Mouse (Mus musculus): ENCODE results near the gene Fxyd3. TPM values are rescaled to one million over a fixed set of nuclear protein-coding genes. Genes with fewer than 3 reads are reported as not detected.

The Fxyd3 gene
- polyA plus RNA-seq, 1 experiment from 2014 or later = 34.0 TPM

GRCm38 (mm10) chr7:31088206-31088605, 11.7 kb upstream of the Fxyd3 start:
- Histone ChIP-seq H3K4me1 (ENCODE audit: insufficient read depth) (no peaks in the 10 kb centered on the region), H3K27me3 (ENCODE audit: insufficient read depth, low read length) (no peaks in the 10 kb centered on the region), H3K4me3 (ENCODE audit: low read depth, low read length) (no peak overlapping the region), H3K9ac (no peak overlapping the region), H3K27ac (ENCODE audit: low read depth) (no peak overlapping the region), H3K9me3 (ENCODE audit: low read depth, low read length) (no peaks in the 10 kb centered on the region), H3K36me3 (ENCODE audit: insufficient read depth) (no peaks in the 10 kb centered on the region), H3K4me2 (no peak overlapping the region)
- TF ChIP-seq CTCF (IDR thresholded peaks at IDR 0.05; ENCODE audit: low read depth) = no peak
- 66% methylated on average over 3 of the region's 3 CpGs for WGBS
- ATAC-seq (ENCODE audit: insufficient read depth) = no peak
- DNase-seq = no peak

- 39% methylated on average over 2 of the region's 2 CpGs for WGBS
- H3K9ac ChIP-seq = no peak overlapping the region
- ATAC-seq (ENCODE audit: insufficient read depth) (no peak), DNase-seq (no peak)
- no peaks in the 10 kb centered on the region for H3K36me3 ChIP-seq (ENCODE audit: insufficient read depth)
- no peaks in the 10 kb centered on the region for H3K4me1 ChIP-seq (ENCODE audit: insufficient read depth)
- TF ChIP-seq CTCF (IDR thresholded peaks at IDR 0.05; ENCODE audit: low read depth) = no peak
- no peak overlapping the region for H3K27ac ChIP-seq (ENCODE audit: low read depth)
- no peaks in the 10 kb centered on the region for H3K27me3 ChIP-seq (ENCODE audit: insufficient read depth, low read length)
- no peaks in the 10 kb centered on the region for H3K9me3 ChIP-seq (ENCODE audit: low read depth, low read length)
- no peak overlapping the region for H3K4me2 ChIP-seq
- H3K4me3 ChIP-seq (ENCODE audit: low read depth, low read length) = no peak overlapping the region
These were observed 10.8 kb upstream of the Fxyd3 start for GRCm38 (mm10) chr7:31087262-31087661.

GRCm38 (mm10) chr7:31086175-31086755, 9.8 kb upstream of the Fxyd3 start:
- ATAC-seq (ENCODE audit: insufficient read depth) = no peak
- 86% methylated on average over 9 of the region's 9 CpGs for WGBS
- no peak for TF ChIP-seq CTCF (IDR thresholded peaks at IDR 0.05; ENCODE audit: low read depth)

GRCm38 (mm10) chr7:31085171-31085570, 8.7 kb upstream of the Fxyd3 start:
- ATAC-seq (ENCODE audit: insufficient read depth) (peak; percentile 29; the same call in 1 of the 2 replicates), DNase-seq (no peak)
- TF ChIP-seq CTCF (IDR thresholded peaks at IDR 0.05; ENCODE audit: low read depth) = no peak
- Histone ChIP-seq H3K36me3 (ENCODE audit: insufficient read depth) (no peaks in the 10 kb centered on the region), H3K27ac (ENCODE audit: low read depth) (peak overlapping the region; percentile 47), H3K9me3 (ENCODE audit: low read depth, low read length) (no peaks in the 10 kb centered on the region), H3K4me3 (ENCODE audit: low read depth, low read length) (no peak overlapping the region), H3K27me3 (ENCODE audit: insufficient read depth, low read length) (no peaks in the 10 kb centered on the region), H3K9ac (no peak overlapping the region), H3K4me1 (ENCODE audit: insufficient read depth) (no peaks in the 10 kb centered on the region), H3K4me2 (no peak overlapping the region)
- WGBS = 49% methylated on average over 3 of the region's 3 CpGs

More at GRCm38 (mm10) chr7:31086175-31086755, 9.8 kb upstream of the Fxyd3 start:
- Histone ChIP-seq H3K4me1 (ENCODE audit: insufficient read depth) (no peaks in the 10 kb centered on the region), H3K27me3 (ENCODE audit: insufficient read depth, low read length) (no peaks in the 10 kb centered on the region), H3K9ac (no peak overlapping the region), H3K4me2 (no peak overlapping the region), H3K36me3 (ENCODE audit: insufficient read depth) (no peaks in the 10 kb centered on the region), H3K27ac (ENCODE audit: low read depth) (no peak overlapping the region), H3K4me3 (ENCODE audit: low read depth, low read length) (no peak overlapping the region), H3K9me3 (ENCODE audit: low read depth, low read length) (no peaks in the 10 kb centered on the region)
- no peak for DNase-seq

DNA sequence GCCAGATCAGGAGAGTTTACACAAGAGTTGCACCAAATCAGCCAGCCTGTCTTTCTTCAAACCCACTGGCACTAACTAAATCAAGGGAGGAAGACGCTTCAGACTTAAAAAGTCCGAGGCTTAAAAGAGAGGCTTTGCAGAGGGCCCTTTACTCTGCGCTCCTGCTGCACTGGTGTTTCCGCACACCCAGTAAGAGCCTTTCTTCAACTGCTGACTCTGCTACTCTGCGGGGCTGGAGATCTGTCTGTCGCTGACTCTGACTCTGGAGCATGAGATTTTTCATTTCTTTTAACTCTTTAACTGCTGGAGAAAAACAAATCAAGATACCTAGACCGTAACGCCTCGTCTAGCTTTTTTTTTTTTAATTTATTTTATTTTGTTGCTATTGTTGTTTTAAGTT, 7.6 kb upstream of the Fxyd3 start:
- DNase-seq (peak; percentile 63), ATAC-seq (ENCODE audit: insufficient read depth) (peak; percentile 63; the same call in 1 of the 2 replicates)
- WGBS = 33% methylated on average over 9 of the region's 9 CpGs
- Histone ChIP-seq H3K27me3 (ENCODE audit: insufficient read depth, low read length) (no peaks in the 10 kb centered on the region), H3K36me3 (ENCODE audit: insufficient read depth) (no peaks in the 10 kb centered on the region), H3K4me1 (ENCODE audit: insufficient read depth) (no peaks in the 10 kb centered on the region), H3K4me3 (ENCODE audit: low read depth, low read length) (no peak overlapping the region), H3K27ac (ENCODE audit: low read depth) (peak overlapping the region; percentile 78; the same call in 1 of the 2 replicates), H3K4me2 (0 out of 2 replicates have a peak overlapping the region, but pooled peaks have one; percentile 10), H3K9ac (no peak overlapping the region; the same call in 1 of the 2 replicates), H3K9me3 (ENCODE audit: low read depth, low read length) (no peaks in the 10 kb centered on the region)
- TF ChIP-seq CTCF (IDR thresholded peaks at IDR 0.05; ENCODE audit: low read depth) = no peak

- Histone ChIP-seq H3K4me3 (ENCODE audit: low read depth, low read length) (no peak overlapping the region), H3K4me2 (no peak overlapping the region), H3K4me1 (ENCODE audit: insufficient read depth) (no peaks in the 10 kb centered on the region), H3K9me3 (ENCODE audit: low read depth, low read length) (no peaks in the 10 kb centered on the region), H3K27me3 (ENCODE audit: insufficient read depth, low read length) (no peaks in the 10 kb centered on the region), H3K9ac (no peak overlapping the region), H3K36me3 (ENCODE audit: insufficient read depth) (no peaks in the 10 kb centered on the region), H3K27ac (ENCODE audit: low read depth) (0 out of 2 replicates have a peak overlapping the region, but pooled peaks have one; percentile 78)
- ATAC-seq (ENCODE audit: insufficient read depth) (0 out of 2 replicates have a peak, but pooled peaks have one; percentile 19), DNase-seq (no peak)
- 63% methylated on average over 14 of the region's 14 CpGs for WGBS
- TF ChIP-seq CTCF (IDR thresholded peaks at IDR 0.05; ENCODE audit: low read depth) = no peak
These were observed 6.5 kb upstream of the Fxyd3 start for GRCm38 (mm10) chr7:31082831-31083588.

DNA sequence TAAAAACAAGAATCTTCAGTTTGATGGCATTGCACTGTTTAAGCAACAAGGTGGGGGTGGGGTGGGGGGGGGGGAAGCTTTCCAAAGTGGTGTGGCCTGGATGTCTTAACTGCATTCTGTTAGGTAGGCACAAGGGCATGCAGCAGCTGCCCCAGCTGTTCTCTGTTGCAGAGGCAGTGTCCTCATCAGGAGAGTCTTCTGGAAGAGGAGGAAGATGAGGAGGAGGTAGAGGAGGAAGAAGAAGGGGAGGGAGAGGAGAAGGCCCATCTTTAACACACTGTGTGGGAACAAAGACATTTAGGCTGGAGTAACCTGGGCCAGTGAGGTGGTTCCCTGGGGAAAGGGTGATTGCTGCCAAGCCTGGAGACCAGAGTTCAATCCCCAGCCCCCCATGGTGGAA, 5.6 kb upstream of the Fxyd3 start:
- no peak for ATAC-seq (ENCODE audit: insufficient read depth)

More for the DNA sequence above, 5.6 kb upstream of the Fxyd3 start:
- H3K4me1 ChIP-seq (ENCODE audit: insufficient read depth) = no peaks in the 10 kb centered on the region
- no peak overlapping the region for H3K9ac ChIP-seq
- H3K4me2 ChIP-seq = no peak overlapping the region
- H3K27me3 ChIP-seq (ENCODE audit: insufficient read depth, low read length) = no peaks in the 10 kb centered on the region
- no peak overlapping the region for H3K4me3 ChIP-seq (ENCODE audit: low read depth, low read length)
- H3K27ac ChIP-seq (ENCODE audit: low read depth) = no peak overlapping the region
- no peaks in the 10 kb centered on the region for H3K9me3 ChIP-seq (ENCODE audit: low read depth, low read length)
- DNase-seq = no peak
- H3K36me3 ChIP-seq (ENCODE audit: insufficient read depth) = no peaks in the 10 kb centered on the region
- TF ChIP-seq CTCF (IDR thresholded peaks at IDR 0.05; ENCODE audit: low read depth) = no peak

Data from lung, embryonic 14.5 days (tissue).